Mouse (Mus musculus): Measurements from ENCODE around the gene Emilin1. TPM values are rescaled to one million over a fixed set of nuclear protein-coding genes. Genes with fewer than 3 reads are reported as not detected.

Emilin1 gene
- polyA plus RNA-seq, 2 experiments, result 18.4 to 21.3 TPM

DNA sequence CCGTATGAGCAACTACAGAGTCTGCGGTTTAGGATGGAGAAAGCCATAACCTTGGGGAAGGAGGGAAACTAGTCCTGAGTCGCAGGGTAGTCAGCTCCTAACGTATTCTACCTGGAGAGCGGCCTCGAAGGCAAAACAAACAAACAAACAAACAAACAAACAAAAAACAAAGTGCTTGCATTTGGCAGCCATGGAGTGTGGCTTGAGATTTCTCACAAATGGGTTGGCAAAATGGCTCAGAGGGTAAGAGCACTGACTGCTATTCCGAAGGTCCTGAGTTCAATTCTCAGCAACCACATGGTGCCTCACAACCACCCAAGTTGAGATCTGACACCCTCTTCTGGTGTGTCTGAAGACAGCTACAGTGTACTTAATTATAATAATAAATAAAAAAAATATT, 3.3 kb upstream of the Emilin1 start:
- ATAC-seq (ENCODE audit: insufficient read depth) (no peak), DNase-seq (ENCODE audit: low read depth in 3 of 3, low spot score in 3 of 3) (no peak)
- H3K4me1 ChIP-seq (replicated peaks; ENCODE audit: control insufficient read depth in 2 of 2, insufficient read depth in 2 of 2, low read length in 1 of 2), result peaks cover 12 to 55% of the 10 kb centered on the region in 2 experiments
- H3K27me3 ChIP-seq (ENCODE audit: control insufficient read depth, insufficient read depth, low read length), result no peaks in the 10 kb centered on the region
- H3K4me2 ChIP-seq (ENCODE audit: low read depth), result no peak overlapping the region
- H3K36me3 ChIP-seq (replicated peaks; ENCODE audit: control insufficient read depth, insufficient read depth, low read depth), result peaks cover 13% of the 10 kb centered on the region
- no peaks in the 10 kb centered on the region for H3K9me3 ChIP-seq (ENCODE audit: control insufficient read depth, low read length)
- TF ChIP-seq EP300 (IDR thresholded peaks at IDR 0.05; ENCODE audit: low read depth) (no peak), CTCF (IDR thresholded peaks at IDR 0.05; ENCODE audit: low read depth) (no peak)
- H3K27ac ChIP-seq, result no peak overlapping the region
- no peak overlapping the region for H3K4me3 ChIP-seq (ENCODE audit: insufficient read depth in 1 of 2, low read depth in 2 of 2, low read length in 2 of 2)
- WGBS (ENCODE audit: insufficient replicate concordance), result 61% methylated on average over 7 of the region's 7 CpGs
- no peak overlapping the region for H3K9ac ChIP-seq (replicated peaks)

GRCm38 (mm10) chr5:30910481-30910880, 2.7 kb upstream of the Emilin1 start:
- ATAC-seq (ENCODE audit: insufficient read depth), result no peak
- no peak for TF ChIP-seq CTCF (IDR thresholded peaks at IDR 0.05; ENCODE audit: low read depth)
- TF ChIP-seq EP300 (IDR thresholded peaks at IDR 0.05; ENCODE audit: low read depth), result no peak
- no peaks in the 10 kb centered on the region for H3K9me3 ChIP-seq (ENCODE audit: control insufficient read depth, low read length)
- no peak overlapping the region for H3K4me2 ChIP-seq (ENCODE audit: low read depth)
- H3K9ac ChIP-seq (replicated peaks), result no peak overlapping the region
- no peak for DNase-seq (ENCODE audit: low read depth in 3 of 3, low spot score in 3 of 3)
- peaks cover 8% of the 10 kb centered on the region for H3K36me3 ChIP-seq (replicated peaks; ENCODE audit: control insufficient read depth, insufficient read depth, low read depth)
- H3K27ac ChIP-seq, result no peak overlapping the region
- H3K27me3 ChIP-seq (ENCODE audit: control insufficient read depth, insufficient read depth, low read length), result no peaks in the 10 kb centered on the region
- H3K4me3 ChIP-seq (ENCODE audit: insufficient read depth in 1 of 2, low read depth in 2 of 2, low read length in 2 of 2), result no peak overlapping the region
- H3K4me1 ChIP-seq (replicated peaks; ENCODE audit: control insufficient read depth in 2 of 2, insufficient read depth in 2 of 2, low read length in 1 of 2), result peaks cover 12 to 60% of the 10 kb centered on the region in 2 experiments

DNA sequence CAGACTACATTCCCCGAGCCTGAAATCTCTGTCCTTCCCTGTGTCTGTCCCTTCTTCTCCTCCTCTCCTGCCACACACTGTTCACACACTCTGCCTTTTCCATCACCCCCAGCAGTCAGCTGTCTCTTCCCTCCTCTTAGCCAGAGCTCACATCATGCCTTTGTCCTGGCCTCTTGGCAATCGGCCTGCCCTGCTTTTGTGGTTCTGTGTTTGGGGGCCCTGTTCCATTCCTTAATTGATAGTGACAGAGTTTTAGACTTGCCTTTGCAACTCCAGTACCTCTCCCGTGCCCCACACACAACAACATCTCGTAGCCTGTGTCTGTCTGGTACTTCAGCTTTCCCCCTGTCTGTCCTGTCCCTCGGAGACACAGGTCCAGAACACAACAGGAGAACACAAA, 1.0 kb upstream of the Emilin1 start:
- Histone ChIP-seq H3K9me3 (ENCODE audit: control insufficient read depth, low read length) (no peaks in the 10 kb centered on the region), H3K4me3 (ENCODE audit: insufficient read depth in 1 of 2, low read depth in 2 of 2, low read length in 2 of 2) (no peak overlapping the region), H3K27ac (no peak overlapping the region), H3K9ac (replicated peaks) (no peak overlapping the region), H3K4me2 (ENCODE audit: low read depth) (no peak overlapping the region), H3K4me1 (replicated peaks; ENCODE audit: control insufficient read depth in 2 of 2, insufficient read depth in 2 of 2, low read length in 1 of 2) (peaks cover 10 to 65% of the 10 kb centered on the region in 2 experiments), H3K27me3 (ENCODE audit: control insufficient read depth, insufficient read depth, low read length) (no peaks in the 10 kb centered on the region), H3K36me3 (replicated peaks; ENCODE audit: control insufficient read depth, insufficient read depth, low read depth) (no peaks in the 10 kb centered on the region)
- ATAC-seq (ENCODE audit: insufficient read depth) (no peak), DNase-seq (ENCODE audit: low read depth in 3 of 3, low spot score in 3 of 3) (no peak)
- 53% methylated on average over 5 of the region's 5 CpGs for WGBS (ENCODE audit: insufficient replicate concordance)
- TF ChIP-seq CTCF (IDR thresholded peaks at IDR 0.05; ENCODE audit: low read depth) (no peak), EP300 (IDR thresholded peaks at IDR 0.05; ENCODE audit: low read depth) (no peak)

GRCm38 (mm10) chr5:30914101-30914635, 966 bp downstream of the Emilin1 start:
- DNase-seq (ENCODE audit: low read depth in 3 of 3, low spot score in 3 of 3) (no peak), ATAC-seq (ENCODE audit: insufficient read depth) (no peak)
- peak overlapping the region; percentile 44 for H3K27ac ChIP-seq
- no peaks in the 10 kb centered on the region for H3K27me3 ChIP-seq (ENCODE audit: control insufficient read depth, insufficient read depth, low read length)
- H3K9me3 ChIP-seq (ENCODE audit: control insufficient read depth, low read length), result no peaks in the 10 kb centered on the region
- H3K36me3 ChIP-seq (replicated peaks; ENCODE audit: control insufficient read depth, insufficient read depth, low read depth), result no peaks in the 10 kb centered on the region
- 25% methylated on average over 7 of the region's 7 CpGs for WGBS (ENCODE audit: insufficient replicate concordance)
- peak overlapping the region; percentile 6 for H3K9ac ChIP-seq (replicated peaks)
- H3K4me1 ChIP-seq (replicated peaks; ENCODE audit: control insufficient read depth in 2 of 2, insufficient read depth in 2 of 2, low read length in 1 of 2), result peaks cover 7 to 53% of the 10 kb centered on the region in 2 experiments
- peak overlapping the region; percentile 40 to 65 for H3K4me3 ChIP-seq (ENCODE audit: insufficient read depth in 1 of 2, low read depth in 2 of 2, low read length in 2 of 2)
- H3K4me2 ChIP-seq (ENCODE audit: low read depth), result peak overlapping the region; percentile 65
- no peak for TF ChIP-seq EP300 (IDR thresholded peaks at IDR 0.05; ENCODE audit: low read depth)
- no peak for TF ChIP-seq CTCF (IDR thresholded peaks at IDR 0.05; ENCODE audit: low read depth)

DNA sequence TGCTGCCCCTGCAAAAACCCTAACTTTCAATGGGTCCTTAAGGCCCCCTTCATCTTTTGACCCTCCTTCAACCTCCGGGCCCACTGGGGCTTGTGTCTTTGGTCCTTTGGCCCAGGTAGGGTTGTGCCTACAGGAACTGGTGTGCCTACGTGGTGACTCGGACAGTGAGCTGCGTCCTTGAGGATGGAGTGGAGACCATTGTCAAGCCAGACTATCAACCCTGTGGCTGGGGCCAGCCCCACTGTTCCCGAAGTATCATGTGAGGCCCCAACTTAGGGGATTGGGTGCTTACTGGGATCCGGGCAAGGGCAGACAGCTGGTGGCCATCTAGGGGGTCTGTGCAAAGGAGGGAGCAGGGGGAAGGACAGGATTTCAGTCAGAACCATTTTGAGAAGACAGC, 1.6 kb downstream of the Emilin1 start:
- H3K4me1 ChIP-seq (replicated peaks; ENCODE audit: control insufficient read depth in 2 of 2, insufficient read depth in 2 of 2, low read length in 1 of 2), result peaks cover 7 to 46% of the 10 kb centered on the region in 2 experiments
- DNase-seq (ENCODE audit: low read depth in 3 of 3, low spot score in 3 of 3) (no peak), ATAC-seq (ENCODE audit: insufficient read depth) (no peak)
- H3K9ac ChIP-seq (replicated peaks), result peak overlapping the region; percentile 6; the same call in 1 of the 2 replicates
- TF ChIP-seq EP300 (IDR thresholded peaks at IDR 0.05; ENCODE audit: low read depth), result no peak
- TF ChIP-seq CTCF (IDR thresholded peaks at IDR 0.05; ENCODE audit: low read depth), result no peak
- H3K36me3 ChIP-seq (replicated peaks; ENCODE audit: control insufficient read depth, insufficient read depth, low read depth), result no peaks in the 10 kb centered on the region
- peak overlapping the region; percentile 40 to 65 for H3K4me3 ChIP-seq (ENCODE audit: insufficient read depth in 1 of 2, low read depth in 2 of 2, low read length in 2 of 2)
- peak overlapping the region; percentile 0; the same call in 1 of the 2 replicates for H3K27ac ChIP-seq
- H3K27me3 ChIP-seq (ENCODE audit: control insufficient read depth, insufficient read depth, low read length), result no peaks in the 10 kb centered on the region
- peak overlapping the region; percentile 65 for H3K4me2 ChIP-seq (ENCODE audit: low read depth)
- 26% methylated on average over 6 of the region's 6 CpGs for WGBS (ENCODE audit: insufficient replicate concordance)
- H3K9me3 ChIP-seq (ENCODE audit: control insufficient read depth, low read length), result no peaks in the 10 kb centered on the region

Data from liver, embryonic 14.5 days (tissue).